Mouse (Mus musculus): ENCODE measurements around the gene Steap3. TPM values are rescaled to one million over a fixed set of nuclear protein-coding genes. Genes with fewer than 3 reads are reported as not detected.

Gene Steap3
- total and polyA plus RNA-seq, 2 experiments from 2014 or later = 19.6 to 38.7 TPM

GRCm38 (mm10) chr1:120251193-120251592 lies 21.3 kb downstream of the Steap3 start:
- Histone ChIP-seq H3K27me3 (ENCODE audit: control insufficient read depth, insufficient read depth, low read length) (no peaks in the 10 kb centered on the region), H3K4me2 (ENCODE audit: low read depth, low read length) (no peak overlapping the region), H3K36me3 (replicated peaks; ENCODE audit: control insufficient read depth, insufficient read depth, low read length) (no peaks in the 10 kb centered on the region), H3K4me3 (ENCODE audit: low read depth, low read length) (no peak overlapping the region), H3K4me1 (ENCODE audit: control insufficient read depth, insufficient read depth) (peaks cover 6% of the 10 kb centered on the region; the same call in 1 of the 2 replicates), H3K27ac (ENCODE audit: low read depth) (no peak overlapping the region), H3K9me3 (replicated peaks; ENCODE audit: control insufficient read depth, low read length) (peaks cover 7% of the 10 kb centered on the region; the same call in 1 of the 2 replicates), H3K9ac (replicated peaks; ENCODE audit: low read depth, low read length) (no peak overlapping the region)
- WGBS = 95% methylated on average over 1 of the region's 1 CpGs
- ATAC-seq (ENCODE audit: insufficient read depth, low read depth) (no peak), DNase-seq (ENCODE audit: low spot score) (no peak)
- TF ChIP-seq CTCF (IDR thresholded peaks at IDR 0.05; ENCODE audit: low read depth) = no peak
- no peak for TF ChIP-seq EP300 (IDR thresholded peaks at IDR 0.05; ENCODE audit: low read depth)

DNA sequence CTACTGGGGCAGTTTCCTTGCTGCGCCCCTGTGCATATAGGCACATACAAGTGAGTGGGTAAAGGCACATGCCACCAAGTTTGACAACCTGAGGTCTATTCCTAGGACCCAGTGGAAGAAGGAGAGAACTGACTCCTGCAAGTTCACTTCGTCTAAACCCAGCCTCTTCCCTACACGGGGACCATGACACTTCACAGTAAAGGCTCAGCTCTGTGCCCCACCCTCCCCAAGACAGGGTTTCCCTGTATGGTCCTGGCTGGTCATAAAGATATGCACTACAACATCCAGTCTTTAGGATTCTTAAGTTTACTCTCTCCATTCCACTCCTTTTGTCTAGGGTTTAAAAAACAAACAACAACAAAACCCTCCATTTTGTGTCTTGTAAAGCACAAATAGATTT lies 21.9 kb downstream of the Steap3 start:
- no peak for ATAC-seq (ENCODE audit: insufficient read depth, low read depth)
- WGBS = 68% methylated on average over 3 of the region's 3 CpGs
- DNase-seq (ENCODE audit: low spot score) = no peak
- H3K9me3 ChIP-seq (replicated peaks; ENCODE audit: control insufficient read depth, low read length) = peaks cover 7% of the 10 kb centered on the region; the same call in 1 of the 2 replicates
- no peak overlapping the region for H3K4me3 ChIP-seq (ENCODE audit: low read depth, low read length)
- no peak overlapping the region for H3K9ac ChIP-seq (replicated peaks; ENCODE audit: low read depth, low read length)
- TF ChIP-seq CTCF (IDR thresholded peaks at IDR 0.05; ENCODE audit: low read depth) (no peak), EP300 (IDR thresholded peaks at IDR 0.05; ENCODE audit: low read depth) (no peak)
- no peaks in the 10 kb centered on the region for H3K27me3 ChIP-seq (ENCODE audit: control insufficient read depth, insufficient read depth, low read length)
- H3K36me3 ChIP-seq (replicated peaks; ENCODE audit: control insufficient read depth, insufficient read depth, low read length) = no peaks in the 10 kb centered on the region
- H3K27ac ChIP-seq (ENCODE audit: low read depth) = no peak overlapping the region
- no peak overlapping the region for H3K4me2 ChIP-seq (ENCODE audit: low read depth, low read length)
- H3K4me1 ChIP-seq (ENCODE audit: control insufficient read depth, insufficient read depth) = peaks cover 12% of the 10 kb centered on the region

DNA sequence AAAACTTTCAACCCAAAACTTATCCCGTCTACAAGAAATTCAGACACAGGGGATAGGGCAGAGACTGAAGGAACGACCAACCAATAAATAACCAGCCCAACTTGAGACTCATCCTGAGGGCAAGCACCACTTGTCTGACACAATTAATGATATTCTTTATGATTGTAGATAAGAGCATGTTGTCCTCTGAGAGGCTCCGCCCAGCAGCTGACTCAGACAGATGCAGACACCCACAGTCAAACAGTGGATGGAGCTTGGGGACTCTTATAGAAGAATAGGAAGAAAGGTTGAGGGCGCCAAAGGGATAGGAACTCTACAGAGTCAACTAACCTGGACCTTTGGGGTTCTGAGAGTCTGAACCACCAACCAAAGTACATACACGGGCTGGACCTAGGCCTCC lies 22.7 kb downstream of the Steap3 start:
- no peak for TF ChIP-seq CTCF (IDR thresholded peaks at IDR 0.05; ENCODE audit: low read depth)
- no peak for TF ChIP-seq EP300 (IDR thresholded peaks at IDR 0.05; ENCODE audit: low read depth)
- 84% methylated on average over 5 of the region's 5 CpGs for WGBS
- H3K9me3 ChIP-seq (replicated peaks; ENCODE audit: control insufficient read depth, low read length) = peaks cover 7% of the 10 kb centered on the region; the same call in 1 of the 2 replicates
- no peak overlapping the region for H3K4me3 ChIP-seq (ENCODE audit: low read depth, low read length)
- no peak overlapping the region for H3K4me2 ChIP-seq (ENCODE audit: low read depth, low read length)
- no peak overlapping the region for H3K9ac ChIP-seq (replicated peaks; ENCODE audit: low read depth, low read length)
- DNase-seq (ENCODE audit: low spot score) = peak; percentile 0
- H3K27ac ChIP-seq (ENCODE audit: low read depth) = no peak overlapping the region
- H3K36me3 ChIP-seq (replicated peaks; ENCODE audit: control insufficient read depth, insufficient read depth, low read length) = no peaks in the 10 kb centered on the region
- no peak for ATAC-seq (ENCODE audit: insufficient read depth, low read depth)
- peaks cover 19% of the 10 kb centered on the region for H3K4me1 ChIP-seq (ENCODE audit: control insufficient read depth, insufficient read depth)
- H3K27me3 ChIP-seq (ENCODE audit: control insufficient read depth, insufficient read depth, low read length) = no peaks in the 10 kb centered on the region

GRCm38 (mm10) chr1:120248156-120248555 lies 24.3 kb downstream of the Steap3 start:
- DNase-seq (ENCODE audit: low spot score) (peak; percentile 46), ATAC-seq (ENCODE audit: insufficient read depth, low read depth) (peak; percentile 45)
- H3K4me2 ChIP-seq (ENCODE audit: low read depth, low read length) = no peak overlapping the region
- TF ChIP-seq EP300 (IDR thresholded peaks at IDR 0.05; ENCODE audit: low read depth) (no peak), CTCF (IDR thresholded peaks at IDR 0.05; ENCODE audit: low read depth) (no peak)
- peaks cover 7% of the 10 kb centered on the region; the same call in 1 of the 2 replicates for H3K9me3 ChIP-seq (replicated peaks; ENCODE audit: control insufficient read depth, low read length)
- H3K9ac ChIP-seq (replicated peaks; ENCODE audit: low read depth, low read length) = no peak overlapping the region
- peaks cover 27% of the 10 kb centered on the region for H3K4me1 ChIP-seq (ENCODE audit: control insufficient read depth, insufficient read depth)
- H3K27me3 ChIP-seq (ENCODE audit: control insufficient read depth, insufficient read depth, low read length) = no peaks in the 10 kb centered on the region
- H3K27ac ChIP-seq (ENCODE audit: low read depth) = no peak overlapping the region
- no peak overlapping the region for H3K4me3 ChIP-seq (ENCODE audit: low read depth, low read length)
- H3K36me3 ChIP-seq (replicated peaks; ENCODE audit: control insufficient read depth, insufficient read depth, low read length) = peaks cover 3% of the 10 kb centered on the region; the same call in 1 of the 2 replicates
- 35% methylated on average over 5 of the region's 5 CpGs for WGBS

DNA sequence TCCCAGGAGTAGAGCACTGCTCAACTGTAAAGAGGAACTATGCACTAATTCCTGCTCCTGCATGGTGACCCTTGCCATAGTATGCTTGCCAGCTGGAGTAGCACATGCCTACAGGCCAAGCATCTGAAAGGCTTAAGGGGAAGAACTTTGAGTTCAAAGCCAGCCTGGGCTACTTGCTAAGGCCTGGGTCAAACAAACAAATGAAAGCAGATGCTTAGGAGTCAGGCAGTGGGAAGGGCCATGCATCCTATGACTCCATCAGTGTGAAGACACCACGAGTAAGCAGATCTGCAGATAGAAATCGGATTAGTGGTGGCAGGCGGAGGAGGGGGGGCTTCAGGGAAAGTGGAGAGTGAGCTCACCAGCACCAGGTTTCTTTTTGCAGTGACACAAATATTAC lies 25.2 kb downstream of the Steap3 start:
- H3K4me1 ChIP-seq (ENCODE audit: control insufficient read depth, insufficient read depth) = peaks cover 27% of the 10 kb centered on the region
- no peaks in the 10 kb centered on the region for H3K27me3 ChIP-seq (ENCODE audit: control insufficient read depth, insufficient read depth, low read length)
- H3K9ac ChIP-seq (replicated peaks; ENCODE audit: low read depth, low read length) = no peak overlapping the region
- H3K4me2 ChIP-seq (ENCODE audit: low read depth, low read length) = no peak overlapping the region
- no peak overlapping the region for H3K27ac ChIP-seq (ENCODE audit: low read depth)
- ATAC-seq (ENCODE audit: insufficient read depth, low read depth) = no peak
- no peak for DNase-seq (ENCODE audit: low spot score)
- peaks cover 3% of the 10 kb centered on the region; the same call in 1 of the 2 replicates for H3K9me3 ChIP-seq (replicated peaks; ENCODE audit: control insufficient read depth, low read length)
- WGBS = 69% methylated on average over 3 of the region's 3 CpGs
- TF ChIP-seq EP300 (IDR thresholded peaks at IDR 0.05; ENCODE audit: low read depth) = no peak
- TF ChIP-seq CTCF (IDR thresholded peaks at IDR 0.05; ENCODE audit: low read depth) = no peak
- H3K36me3 ChIP-seq (replicated peaks; ENCODE audit: control insufficient read depth, insufficient read depth, low read length) = peaks cover 10% of the 10 kb centered on the region; the same call in 1 of the 2 replicates
- no peak overlapping the region for H3K4me3 ChIP-seq (ENCODE audit: low read depth, low read length)

DNA sequence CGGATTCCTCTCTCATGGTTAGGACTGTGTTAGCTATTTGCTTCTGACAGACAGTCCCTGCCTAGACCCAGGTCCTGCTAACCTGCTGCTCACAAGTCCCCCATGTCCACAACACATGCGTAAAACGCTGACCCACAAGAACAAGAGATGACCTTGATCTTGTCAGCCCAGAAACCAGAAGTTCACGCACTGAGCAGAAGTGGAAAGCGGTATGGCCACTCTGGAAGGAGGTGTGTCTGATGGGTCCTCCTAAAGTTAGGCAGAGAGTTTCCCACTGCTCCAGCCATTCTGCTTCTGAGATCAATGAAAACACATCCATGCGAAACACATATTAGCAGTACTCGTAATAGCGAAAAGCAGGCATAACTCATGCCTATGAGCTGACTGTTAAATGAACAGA lies 25.6 kb downstream of the Steap3 start:
- no peak for ATAC-seq (ENCODE audit: insufficient read depth, low read depth)
- 81% methylated on average over 8 of the region's 8 CpGs for WGBS
- Histone ChIP-seq H3K4me1 (ENCODE audit: control insufficient read depth, insufficient read depth) (peaks cover 27% of the 10 kb centered on the region), H3K27ac (ENCODE audit: low read depth) (no peak overlapping the region), H3K36me3 (replicated peaks; ENCODE audit: control insufficient read depth, insufficient read depth, low read length) (peaks cover 15% of the 10 kb centered on the region), H3K9ac (replicated peaks; ENCODE audit: low read depth, low read length) (no peak overlapping the region), H3K4me2 (ENCODE audit: low read depth, low read length) (no peak overlapping the region), H3K4me3 (ENCODE audit: low read depth, low read length) (no peak overlapping the region), H3K27me3 (ENCODE audit: control insufficient read depth, insufficient read depth, low read length) (no peaks in the 10 kb centered on the region), H3K9me3 (replicated peaks; ENCODE audit: control insufficient read depth, low read length) (no peaks in the 10 kb centered on the region)
- no peak for TF ChIP-seq CTCF (IDR thresholded peaks at IDR 0.05; ENCODE audit: low read depth)
- no peak for TF ChIP-seq EP300 (IDR thresholded peaks at IDR 0.05; ENCODE audit: low read depth)
- DNase-seq (ENCODE audit: low spot score) = no peak
